In the genomic region with DNA sequence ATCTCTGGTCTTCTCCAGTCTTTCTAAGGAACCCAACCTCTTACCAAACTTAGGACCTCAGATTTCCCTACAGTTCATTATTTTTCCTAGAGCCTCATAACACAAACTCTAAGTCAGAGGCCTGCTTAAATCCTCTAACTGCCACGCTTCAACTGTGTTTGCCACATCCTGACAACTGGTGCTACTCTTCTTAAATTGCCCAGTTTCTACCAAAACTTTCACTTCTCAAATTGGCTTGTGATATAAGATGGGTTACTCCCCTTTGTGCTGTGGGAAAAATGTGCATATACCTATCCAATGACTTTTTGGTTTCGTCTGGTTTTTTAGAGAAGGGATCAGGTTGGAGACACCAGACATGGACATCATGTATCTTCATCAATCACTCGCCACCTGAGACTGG, we compare ENCODE assay signal across 40 mouse cellular contexts. TPM values are rescaled to one million over a fixed set of nuclear protein-coding genes. Genes with fewer than 3 reads are reported as not detected.
"Had no signal": no experiment of that assay in that cellular context is flagged by ENCODE, and none has a peak within 500 bp of the region (broad histone marks: within the 10 kb centered on the region; RNA-seq: fewer than 3 reads in every experiment).

No protein-coding gene starts in this region.

- H3K4me3 ChIP-seq: heart, embryonic 10.5 days; heart, embryonic 12.5 days; hindbrain, embryonic 10.5 days; hindbrain, embryonic 12.5 days; intestine, embryonic 15.5 days; left cerebral cortex, adult 2 months; limb, embryonic 13.5 days; limb, embryonic 15.5 days; liver, embryonic 12.5 days had no signal

- H3K9me3 ChIP-seq: heart, embryonic 10.5 days; heart, embryonic 12.5 days; hindbrain, embryonic 10.5 days; hindbrain, embryonic 12.5 days; intestine, embryonic 15.5 days; limb, embryonic 13.5 days; limb, embryonic 15.5 days; liver, embryonic 12.5 days had no signal

- H3K4me1 ChIP-seq: heart, embryonic 10.5 days; heart, embryonic 12.5 days; hindbrain, embryonic 10.5 days; hindbrain, embryonic 12.5 days; intestine, embryonic 15.5 days; limb, embryonic 13.5 days; limb, embryonic 15.5 days; liver, embryonic 12.5 days had no signal

- H3K27ac ChIP-seq: heart, embryonic 10.5 days; hindbrain, embryonic 10.5 days; hindbrain, embryonic 12.5 days; hindbrain, embryonic 14.5 days; intestine, embryonic 15.5 days; left cerebral cortex, adult 2 months; limb, embryonic 13.5 days; limb, embryonic 15.5 days; liver, embryonic 12.5 days had no signal

- DNase-seq: gastrocnemius, postnatal 14 days; gastrocnemius, postnatal 36 days; heart, adult 18-20 months; heart, postnatal 10 days; heart, postnatal 4 days; kidney, adult 18-20 months; kidney, adult 8-10 months; kidney, postnatal 10 days; kidney, postnatal 36 days; layer of hippocampus, adult 9-11 months had no signal

- H3K36me3 ChIP-seq: heart, embryonic 10.5 days; heart, embryonic 12.5 days; hindbrain, embryonic 10.5 days; hindbrain, embryonic 12.5 days; intestine, embryonic 15.5 days; limb, embryonic 13.5 days; limb, embryonic 15.5 days; liver, embryonic 12.5 days had no signal

- H3K27me3 ChIP-seq: heart, embryonic 12.5 days; hindbrain, embryonic 12.5 days; intestine, embryonic 15.5 days; limb, embryonic 13.5 days; limb, embryonic 15.5 days; liver, embryonic 12.5 days had no signal

- ATAC-seq: hindbrain, embryonic 16.5 days; inflammation-experienced regulatory T-cells, adult 6 months; intestine, embryonic 15.5 days; intestine, postnatal 0 days; liver, embryonic 12.5 days had no signal

RNA-seq across cellular contexts. Expression of a gene that starts 0.5 kb away (rescaled TPM):
- total RNA-seq: gastrocnemius, adult 18-20 months; gastrocnemius, adult 8-10 months; gastrocnemius, postnatal 14 days; gastrocnemius, postnatal 36 days; heart, adult 18-20 months; heart, adult 8-10 months; heart, postnatal 10 days; heart, postnatal 25 days; heart, postnatal 4 days; layer of hippocampus, adult 18-20 months; layer of hippocampus, adult 8-10 months; layer of hippocampus, postnatal 14 days; left cerebral cortex, adult 2 months; left cerebral cortex, postnatal 14 days; left cerebral cortex, postnatal 36 days; liver, adult 2 months had no signal
- polyA plus RNA-seq: gonadal fat pad, adult 2 months; heart, embryonic 10.5 days; heart, embryonic 12.5 days; heart, embryonic 14.5 days; hindbrain, embryonic 10.5 days; hindbrain, embryonic 12.5 days; hindbrain, embryonic 14.5 days; hindbrain, embryonic 16.5 days; inflammation-experienced regulatory T-cells, adult 6 months; intestine, embryonic 15.5 days; intestine, postnatal 0 days; kidney, embryonic 14.5 days; kidney, embryonic 16.5 days; large intestine, adult 2 months; limb, embryonic 11.5 days; limb, embryonic 13.5 days; limb, embryonic 15.5 days; liver, adult 2 months; liver, embryonic 12.5 days had no signal

RNA-seq across cellular contexts. Expression of a gene that starts 8.8 kb away (rescaled TPM):
- total RNA-seq: gastrocnemius, adult 18-20 months; gastrocnemius, adult 8-10 months; gastrocnemius, postnatal 14 days; gastrocnemius, postnatal 36 days; heart, adult 18-20 months; heart, adult 8-10 months; heart, postnatal 10 days; heart, postnatal 25 days; heart, postnatal 4 days; layer of hippocampus, adult 18-20 months; layer of hippocampus, adult 8-10 months; layer of hippocampus, postnatal 14 days; left cerebral cortex, adult 2 months; left cerebral cortex, postnatal 14 days; left cerebral cortex, postnatal 36 days; liver, adult 2 months had no signal
- polyA plus RNA-seq: gonadal fat pad, adult 2 months; heart, embryonic 10.5 days; heart, embryonic 12.5 days; heart, embryonic 14.5 days; heart, embryonic 16.5 days; hindbrain, embryonic 10.5 days; hindbrain, embryonic 12.5 days; hindbrain, embryonic 14.5 days; hindbrain, embryonic 16.5 days; intestine, embryonic 15.5 days; intestine, postnatal 0 days; kidney, embryonic 14.5 days; kidney, embryonic 16.5 days; large intestine, adult 2 months; limb, embryonic 11.5 days; limb, embryonic 13.5 days; limb, embryonic 15.5 days; liver, adult 2 months; liver, embryonic 12.5 days had no signal

RNA-seq across cellular contexts. Expression of a gene that starts 16.6 kb away (rescaled TPM):
- total RNA-seq: gastrocnemius, adult 18-20 months; gastrocnemius, adult 8-10 months; gastrocnemius, postnatal 36 days; heart, adult 18-20 months; heart, adult 8-10 months; heart, postnatal 10 days; heart, postnatal 25 days; heart, postnatal 4 days; layer of hippocampus, adult 18-20 months; layer of hippocampus, adult 8-10 months; layer of hippocampus, postnatal 14 days; left cerebral cortex, adult 2 months; left cerebral cortex, postnatal 14 days; left cerebral cortex, postnatal 36 days; liver, adult 2 months had no signal
- polyA plus RNA-seq: heart, embryonic 10.5 days; heart, embryonic 12.5 days; heart, embryonic 14.5 days; heart, embryonic 16.5 days; hindbrain, embryonic 10.5 days; hindbrain, embryonic 12.5 days; hindbrain, embryonic 14.5 days; hindbrain, embryonic 16.5 days; inflammation-experienced regulatory T-cells, adult 6 months; intestine, postnatal 0 days; kidney, embryonic 14.5 days; kidney, embryonic 16.5 days; large intestine, adult 2 months; limb, embryonic 11.5 days; limb, embryonic 13.5 days; limb, embryonic 15.5 days; liver, adult 2 months; liver, embryonic 12.5 days had no signal

RNA-seq across cellular contexts. Expression of a gene that starts 28.6 kb away (rescaled TPM):
- total RNA-seq: gastrocnemius, adult 18-20 months; gastrocnemius, adult 8-10 months; gastrocnemius, postnatal 14 days; gastrocnemius, postnatal 36 days; heart, adult 18-20 months; heart, adult 8-10 months; heart, postnatal 10 days; heart, postnatal 25 days; heart, postnatal 4 days; layer of hippocampus, adult 18-20 months; layer of hippocampus, adult 8-10 months; layer of hippocampus, postnatal 14 days; left cerebral cortex, adult 2 months; left cerebral cortex, postnatal 14 days; left cerebral cortex, postnatal 36 days; liver, adult 2 months had no signal
- polyA plus RNA-seq: heart, embryonic 10.5 days; heart, embryonic 12.5 days; heart, embryonic 14.5 days; hindbrain, embryonic 10.5 days; hindbrain, embryonic 12.5 days; hindbrain, embryonic 14.5 days; hindbrain, embryonic 16.5 days; inflammation-experienced regulatory T-cells, adult 6 months; intestine, embryonic 15.5 days; intestine, postnatal 0 days; kidney, embryonic 14.5 days; kidney, embryonic 16.5 days; large intestine, adult 2 months; limb, embryonic 11.5 days; limb, embryonic 13.5 days; limb, embryonic 15.5 days; liver, adult 2 months; liver, embryonic 12.5 days had no signal

RNA-seq across cellular contexts. Expression of a gene that starts 33.5 kb away (rescaled TPM):
- total RNA-seq: gastrocnemius, adult 18-20 months; gastrocnemius, adult 8-10 months; gastrocnemius, postnatal 14 days; gastrocnemius, postnatal 36 days; heart, adult 18-20 months; heart, adult 8-10 months; heart, postnatal 10 days; heart, postnatal 25 days; heart, postnatal 4 days; layer of hippocampus, adult 18-20 months; layer of hippocampus, adult 8-10 months; layer of hippocampus, postnatal 14 days; left cerebral cortex, adult 2 months; left cerebral cortex, postnatal 14 days; left cerebral cortex, postnatal 36 days; liver, adult 2 months had no signal
- polyA plus RNA-seq: gonadal fat pad, adult 2 months; heart, embryonic 10.5 days; heart, embryonic 12.5 days; heart, embryonic 14.5 days; heart, embryonic 16.5 days; hindbrain, embryonic 10.5 days; hindbrain, embryonic 12.5 days; hindbrain, embryonic 14.5 days; hindbrain, embryonic 16.5 days; inflammation-experienced regulatory T-cells, adult 6 months; intestine, embryonic 15.5 days; intestine, postnatal 0 days; kidney, embryonic 14.5 days; kidney, embryonic 16.5 days; large intestine, adult 2 months; limb, embryonic 11.5 days; limb, embryonic 13.5 days; limb, embryonic 15.5 days; liver, adult 2 months; liver, embryonic 12.5 days had no signal
